Mouse (Mus musculus) retina, postnatal 1 day (tissue): ENCODE measurements around the gene Map3k12.

Experiments
- DNase-seq: peaks from one replicate; pipeline ENCODE4 v3.0.0-alpha.2; 2012

The Map3k12 gene

DNA sequence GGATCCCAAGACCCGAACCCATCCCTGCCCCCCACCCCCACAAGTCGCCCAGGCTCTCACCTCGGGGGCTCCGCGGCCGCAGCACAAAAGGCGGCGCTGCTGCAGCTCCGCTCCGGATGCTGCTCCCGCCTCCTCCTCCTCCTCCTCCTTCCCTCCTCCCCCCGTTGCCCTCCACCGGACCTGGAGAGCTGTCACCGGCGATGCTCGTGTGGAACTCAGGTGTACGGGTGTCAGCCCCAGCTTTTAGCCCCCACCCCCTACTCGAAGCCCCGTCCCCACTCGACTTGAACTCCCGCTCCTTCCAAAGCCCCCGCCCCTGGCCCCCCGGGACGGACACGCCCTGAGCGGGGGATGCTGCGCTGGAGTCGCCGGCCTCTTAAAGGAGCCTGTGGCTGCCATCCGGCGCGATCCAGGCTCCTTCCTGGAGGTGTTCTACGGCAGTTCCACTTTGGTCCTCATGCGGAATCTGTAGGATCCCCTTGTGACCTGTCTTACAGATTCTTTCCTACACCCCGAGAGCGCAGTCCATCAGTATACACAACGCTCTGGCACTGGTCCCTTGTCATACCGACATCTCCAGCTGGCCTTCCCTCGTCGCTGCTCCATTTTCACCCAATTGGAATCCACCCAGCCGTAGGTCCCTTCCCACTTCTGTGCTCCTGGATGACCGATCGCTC, at the start of gene Map3k12:
Map3k12 (minus strand) TSS at position 337 of the 677 bp plus-strand sequence.
- DNase-seq: peak; percentile 76

DNA sequence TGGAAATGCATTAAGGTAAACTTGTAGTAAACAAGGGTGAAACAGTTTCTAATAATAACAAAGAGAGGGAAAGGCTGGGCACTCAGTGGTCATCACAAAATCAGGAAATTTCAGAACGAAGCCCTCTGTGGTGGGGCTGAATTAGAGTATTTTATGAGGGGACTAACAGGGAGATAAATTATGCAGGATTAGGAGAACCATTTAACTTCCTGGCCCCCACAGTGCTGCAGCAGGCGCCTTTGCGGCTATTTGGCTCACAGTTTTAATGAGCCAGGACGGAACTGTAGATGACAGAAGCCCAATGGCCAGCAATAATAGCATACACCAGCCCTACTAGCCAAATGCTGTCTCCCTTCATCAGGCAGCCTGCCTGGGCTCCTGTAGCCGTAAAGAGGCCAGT, 46.8 kb upstream of the Map3k12 start:
- no peak for DNase-seq

DNA sequence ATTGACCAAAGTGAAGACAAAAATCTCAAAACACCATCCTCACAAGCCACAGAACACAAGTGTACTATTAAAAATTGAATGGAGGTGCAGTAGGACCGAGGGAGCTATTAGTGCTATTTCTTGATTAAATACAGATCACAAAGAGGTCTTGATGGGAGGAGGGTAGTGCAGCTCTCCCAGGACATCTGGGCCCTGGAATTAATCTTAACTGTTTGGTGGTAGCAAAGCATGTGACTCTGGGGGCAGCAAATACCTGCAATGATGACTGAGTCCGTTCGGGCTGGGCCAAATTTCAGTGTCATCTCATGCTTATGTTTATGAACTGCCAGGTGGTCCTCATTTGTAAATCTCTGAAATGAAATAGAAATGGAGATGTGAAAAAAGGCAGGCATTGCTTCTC, 46.2 kb upstream of the Map3k12 start:
- no peak for DNase-seq

DNA sequence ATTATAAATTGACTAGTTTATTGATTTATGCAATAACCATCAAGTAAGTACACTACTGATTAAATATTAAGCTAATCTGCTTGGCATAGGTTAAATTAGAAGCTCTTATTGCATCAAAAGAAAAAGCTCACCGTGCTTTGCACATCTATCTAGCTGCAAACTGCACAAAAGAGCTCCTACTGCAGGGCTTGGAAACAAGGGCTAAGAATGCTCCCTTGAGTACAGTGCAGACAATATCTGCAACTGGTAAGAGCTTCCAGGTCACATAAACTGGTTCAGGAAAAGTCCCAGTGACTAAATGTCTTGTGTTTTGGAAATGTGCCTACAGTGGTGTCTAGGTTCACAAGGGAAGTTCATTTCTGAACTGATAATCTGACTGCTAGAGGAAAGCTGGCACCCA, 45.6 kb upstream of the Map3k12 start:
- DNase-seq: no peak

DNA sequence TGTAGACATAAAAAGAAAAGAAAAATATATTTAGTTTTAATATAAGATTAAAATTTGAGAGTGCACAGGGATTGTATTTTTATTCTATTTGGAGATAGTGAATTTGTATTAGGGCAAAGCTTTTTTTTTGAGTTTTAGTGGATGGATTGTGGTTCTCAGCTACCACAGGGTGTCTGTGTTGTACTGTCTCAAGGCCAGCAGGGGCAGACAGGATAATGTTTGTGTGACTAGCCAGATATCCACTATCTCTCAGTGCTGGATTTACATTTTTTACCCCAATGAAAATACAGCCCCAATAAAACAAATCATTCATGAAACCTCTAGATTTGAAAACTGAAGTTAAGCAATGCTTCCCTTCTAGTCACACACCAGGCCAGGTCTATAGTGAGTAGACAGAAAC, 40.7 kb upstream of the Map3k12 start:
- DNase-seq: no peak

DNA sequence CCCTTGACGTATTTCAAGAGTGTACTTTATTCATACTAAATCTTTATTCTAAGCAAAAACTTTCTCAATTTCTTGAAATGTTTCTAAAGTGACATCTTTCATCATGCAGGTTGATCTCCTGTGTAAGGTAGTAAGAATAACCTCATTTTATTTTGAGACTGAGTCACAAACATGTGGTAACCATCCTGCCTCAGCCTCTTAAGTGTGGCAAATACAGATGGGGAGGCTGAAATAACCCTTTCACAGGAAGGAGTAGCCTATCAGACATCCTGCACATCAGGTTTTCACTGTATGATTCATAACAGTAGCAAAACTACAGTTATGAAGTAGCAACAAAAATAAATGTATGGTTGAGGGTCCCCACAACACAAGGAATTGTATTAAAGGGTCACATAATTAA, 38.7 kb upstream of the Map3k12 start:
- DNase-seq: no peak

DNA sequence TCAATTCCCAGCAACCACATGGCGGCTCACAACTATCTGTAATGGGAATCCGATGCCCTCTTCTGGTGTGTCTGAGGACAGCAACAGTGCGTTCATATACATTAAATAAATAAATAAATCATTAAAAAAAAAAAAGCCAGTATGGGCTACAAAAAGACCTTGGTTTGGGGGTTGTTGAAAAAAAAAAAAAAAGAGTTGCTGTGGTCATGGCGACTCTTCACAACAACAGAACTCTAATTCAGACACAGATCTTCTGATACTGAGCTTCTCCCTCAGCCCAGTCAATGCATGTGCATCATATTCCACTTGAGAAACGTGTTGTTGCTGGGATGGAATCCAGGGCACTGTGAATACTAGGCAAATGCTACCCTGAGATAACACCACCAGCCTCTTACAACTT, 35.7 kb upstream of the Map3k12 start:
- DNase-seq: no peak

DNA sequence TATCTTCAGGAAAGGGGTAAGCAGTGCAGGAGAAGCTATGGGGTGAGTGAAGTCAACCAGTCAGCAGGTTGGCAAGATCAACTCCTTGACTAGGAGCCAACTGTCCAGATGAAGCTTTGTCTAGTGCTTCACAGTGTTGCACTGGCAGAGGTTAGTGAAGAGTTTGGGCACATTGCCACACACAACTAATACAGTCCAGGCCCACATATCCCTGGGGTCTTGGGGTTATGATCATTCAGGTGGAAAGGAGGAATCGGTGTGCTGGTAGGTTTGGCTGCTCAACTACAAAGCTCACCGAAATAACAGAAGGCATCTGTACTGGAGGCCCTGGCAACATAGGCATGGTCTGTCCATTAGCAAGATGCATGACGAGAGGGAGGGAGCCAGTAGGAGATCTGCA, 30.6 kb upstream of the Map3k12 start:
- DNase-seq: no peak

DNA sequence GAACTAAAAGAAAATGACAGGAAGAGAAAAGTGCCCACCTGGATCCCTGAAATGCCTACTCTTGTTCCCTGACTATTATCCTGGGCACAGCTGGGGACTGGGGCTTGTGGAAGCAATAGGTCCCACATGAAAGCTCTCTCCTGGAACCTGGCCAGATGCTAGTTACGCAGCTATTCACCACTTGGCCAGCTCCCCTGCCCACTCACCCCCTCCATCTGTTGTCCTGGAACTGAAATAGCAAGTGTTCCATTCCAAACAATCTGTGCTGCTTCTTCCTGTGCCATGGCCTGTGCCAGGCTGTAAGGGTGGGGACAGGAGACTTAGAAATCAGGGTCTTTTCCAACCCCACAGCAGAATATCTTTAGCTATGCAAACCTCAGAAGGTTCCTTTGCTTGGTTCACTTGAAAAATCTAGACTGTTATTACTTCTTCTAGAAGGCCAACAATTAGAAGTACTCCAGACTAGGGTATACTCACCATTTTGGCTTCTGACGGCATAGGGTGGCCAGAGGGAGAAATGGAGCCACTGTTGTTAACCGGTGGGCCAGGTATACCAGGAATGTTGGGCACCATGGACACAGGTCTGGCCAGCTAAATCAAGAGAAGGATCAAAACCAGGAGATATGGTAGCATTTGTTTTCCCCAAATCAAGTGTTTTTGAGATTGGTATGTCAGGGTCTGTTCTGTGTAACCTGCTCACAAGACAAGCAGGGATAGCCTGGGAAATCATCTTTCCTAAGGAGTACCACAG, 30.0 kb upstream of the Map3k12 start:
- peak; percentile 26 for DNase-seq

DNA sequence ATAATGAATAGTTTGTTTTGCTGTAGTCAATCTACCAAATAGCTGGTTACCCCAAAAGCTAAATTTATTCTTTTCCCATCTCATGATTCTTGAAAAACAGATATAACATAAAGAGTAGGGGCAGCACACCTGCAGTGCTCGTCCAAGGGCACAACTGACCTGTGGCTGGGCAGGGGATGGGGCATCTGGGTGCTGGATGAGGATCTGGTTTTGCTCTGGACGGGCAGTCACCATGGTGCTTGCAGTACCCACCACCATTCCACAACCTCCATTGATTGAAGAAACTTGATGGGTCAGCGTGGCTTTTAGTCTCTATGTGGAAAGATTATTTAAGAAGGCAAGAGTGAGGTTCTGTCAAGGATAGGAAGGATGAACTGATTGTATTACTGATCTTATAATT, 29.4 kb upstream of the Map3k12 start:
- DNase-seq: no peak

DNA sequence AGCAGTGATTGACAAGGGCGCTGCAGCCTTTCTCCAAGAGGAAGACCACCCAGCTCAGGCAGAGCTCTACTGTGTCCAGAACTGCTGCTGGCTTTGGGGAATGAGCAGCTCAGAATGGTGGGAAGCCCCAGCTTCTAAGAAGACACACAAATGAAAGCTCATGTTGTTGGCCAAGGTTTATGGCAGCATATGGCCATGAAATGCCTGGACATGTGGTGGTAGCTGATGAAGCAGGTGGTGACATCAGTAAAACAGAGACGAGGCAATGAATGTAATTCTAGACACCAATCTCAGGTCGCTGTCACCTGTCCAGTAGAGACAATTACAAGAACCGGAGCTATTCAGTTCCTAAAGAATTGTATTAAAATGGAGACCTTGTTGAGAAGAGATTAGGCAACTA, 27.9 kb upstream of the Map3k12 start:
- DNase-seq: no peak

DNA sequence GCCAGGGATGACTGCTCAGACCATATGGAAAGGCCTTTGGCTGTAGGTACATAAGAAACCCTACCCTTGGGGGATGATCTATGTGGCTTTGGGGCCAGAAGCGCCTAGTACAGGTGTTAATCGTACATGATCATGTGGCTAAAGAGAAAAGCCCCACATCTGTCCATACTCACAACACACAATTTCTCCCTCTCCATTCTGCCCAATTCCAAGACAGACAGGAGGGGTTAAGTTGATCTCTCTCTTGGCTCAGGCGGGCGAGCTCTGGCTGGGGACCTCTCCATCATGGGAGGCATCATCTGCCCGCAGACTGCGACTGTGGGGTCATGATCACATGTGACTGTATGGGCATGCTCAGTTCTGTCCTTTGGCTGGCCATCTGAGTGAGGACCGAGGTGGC, 17.1 kb upstream of the Map3k12 start:
- DNase-seq: no peak

DNA sequence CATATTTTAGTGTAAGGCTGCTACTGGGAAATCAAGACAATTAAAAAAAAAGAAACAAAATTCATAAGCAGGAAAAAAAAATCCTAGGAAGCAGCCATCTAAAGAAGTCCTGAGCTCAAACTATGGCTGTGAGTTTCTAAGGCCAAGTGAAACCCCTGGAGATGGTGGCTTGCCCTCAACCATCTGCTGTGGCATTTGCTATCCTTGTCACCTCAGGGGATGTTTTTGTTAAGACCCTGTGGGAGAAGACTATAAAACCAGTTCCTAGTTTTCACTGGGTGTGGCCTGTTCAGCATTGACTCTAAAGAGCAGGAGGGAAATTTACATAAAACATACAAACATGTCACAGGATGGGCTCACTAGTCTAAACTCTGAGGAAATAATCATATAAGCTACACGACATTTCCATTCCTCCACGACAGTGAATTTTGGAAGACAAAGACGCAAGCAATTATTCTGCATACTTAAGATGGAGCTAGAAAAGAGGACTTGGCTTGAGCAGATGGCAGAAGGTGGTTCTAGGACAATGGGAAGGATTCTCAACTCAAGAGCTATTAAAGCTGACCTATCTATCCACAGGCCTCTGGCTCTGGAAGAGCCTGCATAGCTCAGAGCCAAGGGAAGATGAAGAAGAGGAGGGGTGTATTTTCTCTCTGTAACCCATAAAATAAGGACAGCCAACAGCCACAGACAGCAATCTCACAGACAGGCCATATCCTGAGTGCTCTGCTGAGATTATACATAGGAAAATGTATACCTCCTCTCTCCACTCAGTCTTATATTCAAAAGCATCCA, 15.4 kb upstream of the Map3k12 start:
- DNase-seq: no peak

DNA sequence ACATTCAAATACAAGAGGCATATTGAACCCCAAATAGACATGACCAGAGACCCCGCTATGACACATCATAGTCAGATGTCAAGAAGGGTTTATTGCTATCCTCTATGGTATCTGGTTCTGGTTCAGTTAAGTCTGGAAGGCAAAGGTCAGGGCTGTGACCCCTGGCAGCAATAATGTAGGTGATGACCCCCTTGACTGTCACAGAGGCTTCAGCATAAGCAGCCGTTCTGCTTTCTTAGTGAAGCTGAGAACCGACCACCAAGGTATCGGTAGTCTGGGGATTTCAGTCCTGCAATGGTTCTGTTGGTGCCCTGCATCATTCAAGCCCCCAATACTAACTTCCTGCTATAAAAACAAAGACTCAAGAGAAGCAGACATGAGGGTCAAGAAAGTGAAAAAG, 14.7 kb upstream of the Map3k12 start:
- no peak for DNase-seq

DNA sequence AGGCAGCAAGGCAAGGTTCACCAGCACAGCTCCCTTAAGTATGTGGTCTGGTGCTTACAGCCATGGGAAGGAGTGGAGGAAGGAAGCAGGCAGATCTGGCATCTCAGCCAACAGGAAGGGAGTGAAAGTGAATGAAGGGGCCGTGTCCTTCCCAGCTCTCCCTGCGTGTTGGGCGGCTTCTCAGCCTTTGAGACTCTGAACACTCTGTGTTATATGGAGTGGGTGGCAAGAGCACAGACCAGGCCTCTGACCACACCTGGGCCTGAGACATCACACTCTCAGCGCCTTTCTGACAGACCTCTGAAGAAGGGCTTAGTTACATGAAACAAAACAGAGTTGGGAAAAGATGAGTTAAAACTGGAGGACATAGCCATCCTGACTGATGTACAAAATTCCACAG, 13.7 kb upstream of the Map3k12 start:
- no peak for DNase-seq

DNA sequence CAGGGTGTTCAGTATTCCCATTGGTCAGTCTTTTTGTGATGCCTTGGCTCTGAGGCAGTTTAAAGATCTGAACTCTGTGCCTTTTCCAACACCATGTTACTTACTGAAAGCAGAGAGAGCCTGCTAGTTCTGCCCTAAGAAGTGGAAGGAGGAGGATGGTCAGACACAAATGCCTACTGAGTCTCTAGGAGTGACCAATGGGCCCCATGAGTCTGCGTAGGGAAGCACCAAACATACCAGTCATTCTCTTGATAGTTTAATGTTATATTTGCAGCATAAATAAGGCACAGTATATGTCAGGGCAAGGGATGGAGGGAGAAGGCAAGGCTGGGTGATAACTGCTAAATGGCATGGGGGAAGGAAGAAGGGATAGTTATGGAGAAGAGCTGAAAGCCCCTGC, 11.5 kb upstream of the Map3k12 start:
- DNase-seq: no peak

DNA sequence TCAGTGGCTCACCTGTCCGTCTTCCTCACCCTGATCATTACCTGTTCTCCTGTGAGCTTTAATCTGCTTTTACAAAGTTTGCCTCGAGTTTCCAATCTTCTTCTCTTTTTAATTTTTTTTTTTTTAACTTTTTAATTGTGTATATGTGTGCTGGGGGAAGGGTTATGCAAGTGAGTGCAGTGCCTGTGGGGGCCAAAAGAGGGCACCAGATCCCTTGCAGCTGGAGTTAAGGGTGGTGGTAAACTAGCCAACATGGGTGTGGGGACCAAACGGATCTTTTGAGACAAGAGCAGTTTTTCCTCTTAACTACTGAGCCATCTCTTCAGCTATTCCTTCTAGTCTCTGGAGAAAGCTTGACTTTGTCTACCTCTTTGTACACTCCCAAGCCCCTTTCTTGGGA, 11.1 kb upstream of the Map3k12 start:
- DNase-seq: no peak

DNA sequence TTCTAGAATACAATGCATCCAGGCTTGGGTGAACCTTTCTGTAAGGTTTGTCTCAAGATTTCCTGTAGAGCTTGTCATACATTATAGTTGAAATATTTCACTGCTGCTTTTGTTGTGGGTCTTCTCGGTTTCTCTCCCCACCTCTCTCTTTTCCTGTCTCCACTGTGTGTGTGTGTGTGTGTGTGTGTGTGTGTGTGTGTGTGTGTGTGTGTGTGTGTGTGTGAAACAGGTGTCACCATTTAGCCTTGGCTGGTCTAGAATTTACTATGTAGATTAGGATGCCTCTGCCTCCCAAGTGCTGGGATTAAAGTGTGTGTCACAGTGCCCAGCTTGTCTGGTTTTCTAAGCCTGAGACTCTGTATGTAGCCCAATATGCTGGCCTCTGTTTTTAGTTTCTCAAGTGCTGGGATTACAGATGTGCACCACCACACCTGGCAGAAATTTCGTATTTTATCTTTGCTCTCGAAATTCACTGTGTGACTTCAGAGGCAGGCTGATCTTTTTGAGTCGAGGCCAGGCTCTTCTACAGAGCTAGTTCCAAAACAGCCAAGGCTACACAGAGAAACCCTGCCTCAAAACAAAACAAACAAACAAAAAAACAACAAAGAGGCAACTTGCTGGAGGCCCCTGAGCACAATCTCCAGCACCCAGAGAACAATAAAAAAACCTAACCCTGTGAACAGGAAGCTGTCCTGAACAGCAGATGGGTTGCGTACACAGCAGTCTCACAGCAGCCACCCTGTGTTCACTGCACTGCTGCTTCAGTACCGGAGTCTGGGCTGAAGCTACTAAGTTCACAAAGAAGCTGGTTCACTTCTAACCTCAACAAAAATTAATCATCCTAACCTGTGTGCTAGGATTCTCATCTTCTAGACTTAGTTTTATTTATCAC, 9.5 kb upstream of the Map3k12 start:
- DNase-seq: no peak

DNA sequence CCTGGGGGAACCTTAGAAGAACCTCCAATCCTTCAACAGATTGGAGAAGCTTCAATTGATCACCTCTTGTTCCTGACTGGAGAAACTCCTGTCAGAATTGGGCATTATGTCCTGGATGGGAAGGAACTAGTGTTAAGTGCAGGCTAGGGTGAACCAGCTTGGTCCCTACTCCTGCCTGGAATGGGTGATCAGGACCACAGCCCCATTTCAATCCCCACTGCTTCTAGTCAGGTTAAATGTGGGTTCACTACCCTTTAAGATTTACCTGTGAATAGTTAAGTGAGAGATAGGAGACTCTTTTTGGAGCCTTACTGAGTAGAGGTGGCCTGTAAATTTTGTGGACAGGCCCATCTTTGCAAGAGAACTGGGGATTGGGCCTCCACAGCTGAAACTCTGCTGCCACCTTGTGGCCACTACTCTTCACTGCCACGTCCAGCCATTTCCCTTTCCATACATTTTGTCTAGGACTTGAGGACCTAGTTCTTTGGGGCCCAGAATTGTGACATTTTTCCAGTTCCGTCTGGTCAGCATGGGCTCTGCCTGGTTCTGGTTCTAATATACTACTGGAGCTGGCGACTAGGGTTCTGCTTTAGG, 8.1 kb upstream of the Map3k12 start, which contains the start of gene Npff:
Npff (minus strand) TSS at position 51 of the 594 bp plus-strand sequence.
- peak; percentile 83 for DNase-seq

DNA sequence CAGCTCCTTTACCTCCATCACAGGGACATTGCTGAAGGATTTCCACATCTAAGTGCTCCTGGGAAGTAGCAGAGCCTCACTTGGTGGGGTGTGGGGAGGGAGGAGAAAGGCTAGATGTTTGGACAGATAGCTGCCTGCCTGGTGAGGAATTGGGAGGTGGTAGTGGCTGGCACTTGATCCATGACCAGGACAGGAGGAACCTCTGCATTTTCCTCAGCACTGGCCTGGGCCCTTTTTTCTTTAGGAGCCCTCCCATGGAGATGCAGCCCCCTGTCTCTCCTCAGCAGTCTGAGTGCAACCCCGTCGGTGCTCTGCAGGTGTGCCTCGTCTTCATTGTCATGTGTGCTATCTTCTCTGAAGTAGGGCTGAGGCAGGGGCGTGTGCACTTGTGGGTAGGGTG, 4.6 kb upstream of the Map3k12 start:
- no peak for DNase-seq

DNA sequence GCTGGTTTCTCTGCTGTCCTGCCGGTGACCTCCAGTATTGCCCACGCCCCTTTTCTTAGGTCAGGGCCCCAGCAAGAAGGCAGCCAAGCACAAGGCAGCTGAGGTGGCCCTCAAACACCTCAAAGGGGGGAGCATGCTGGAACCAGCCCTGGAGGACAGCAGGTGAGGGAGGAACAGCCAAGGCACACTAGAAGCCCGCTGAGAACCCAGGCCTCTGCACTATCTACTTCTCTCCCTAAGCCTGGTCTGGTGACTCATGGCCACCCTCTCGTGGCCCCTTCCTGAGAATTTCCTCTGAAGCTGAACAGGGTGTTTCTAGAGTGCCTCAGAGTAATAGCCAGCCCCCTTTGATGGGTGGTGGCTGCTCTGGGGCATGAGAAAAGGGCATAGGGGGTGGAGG, 3.6 kb upstream of the Map3k12 start:
- no peak for DNase-seq
